Mouse (Mus musculus): Measurements from ENCODE around the gene Dbnl. TPM values are rescaled to one million over a fixed set of nuclear protein-coding genes. Genes with fewer than 3 reads are reported as not detected.
"Not testable (repeated sequence)": the region's sequence is repeated elsewhere in the genome, so short reads cannot be mapped to it uniquely, and the experiment has no call there.

Gene Dbnl
- polyA plus RNA-seq, 1 experiment from 2014 or later, result 133 TPM

GRCm38 (mm10) chr11:5797928-5798327 is 9.6 kb downstream of the Dbnl start:
- Histone ChIP-seq H3K36me3 (ENCODE audit: poor library complexity, severe bottlenecking) (peaks cover 85% of the 10 kb centered on the region), H3K4me3 (no peak overlapping the region), H3K9ac (no peak overlapping the region), H3K27me3 (no peaks in the 10 kb centered on the region), H3K4me2 (no peak overlapping the region), H3K27ac (no peak overlapping the region), H3K9me3 (replicated peaks) (no peaks in the 10 kb centered on the region), H3K4me1 (no peaks in the 10 kb centered on the region)
- ATAC-seq, result no peak
- WGBS, result 87% methylated on average over 5 of the region's 5 CpGs

GRCm38 (mm10) chr11:5799621-5800490 is 11.6 kb downstream of the Dbnl start:
- H3K4me2 ChIP-seq, result no peak overlapping the region
- H3K36me3 ChIP-seq (ENCODE audit: poor library complexity, severe bottlenecking), result peaks cover 69% of the 10 kb centered on the region
- no peaks in the 10 kb centered on the region for H3K27me3 ChIP-seq
- H3K9ac ChIP-seq, result no peak overlapping the region
- H3K9me3 ChIP-seq (replicated peaks), result no peaks in the 10 kb centered on the region
- H3K4me3 ChIP-seq, result no peak overlapping the region
- 88% methylated on average over 17 of the region's 17 CpGs for WGBS
- H3K4me1 ChIP-seq, result 0 out of 2 replicates have a peak, but pooled peaks cover 6% of the 10 kb centered on the region
- H3K27ac ChIP-seq, result no peak overlapping the region
- no peak for ATAC-seq

GRCm38 (mm10) chr11:5801511-5801910 is 13.2 kb downstream of the Dbnl start:
- Histone ChIP-seq H3K27ac (no peak overlapping the region), H3K36me3 (ENCODE audit: poor library complexity, severe bottlenecking) (peaks cover 52% of the 10 kb centered on the region), H3K4me1 (0 out of 2 replicates have a peak, but pooled peaks cover 6% of the 10 kb centered on the region), H3K9me3 (replicated peaks) (no peaks in the 10 kb centered on the region), H3K4me3 (no peak overlapping the region), H3K27me3 (no peaks in the 10 kb centered on the region), H3K4me2 (no peak overlapping the region), H3K9ac (no peak overlapping the region)
- 95% methylated on average over 16 of the region's 16 CpGs for WGBS
- ATAC-seq, result no peak

DNA sequence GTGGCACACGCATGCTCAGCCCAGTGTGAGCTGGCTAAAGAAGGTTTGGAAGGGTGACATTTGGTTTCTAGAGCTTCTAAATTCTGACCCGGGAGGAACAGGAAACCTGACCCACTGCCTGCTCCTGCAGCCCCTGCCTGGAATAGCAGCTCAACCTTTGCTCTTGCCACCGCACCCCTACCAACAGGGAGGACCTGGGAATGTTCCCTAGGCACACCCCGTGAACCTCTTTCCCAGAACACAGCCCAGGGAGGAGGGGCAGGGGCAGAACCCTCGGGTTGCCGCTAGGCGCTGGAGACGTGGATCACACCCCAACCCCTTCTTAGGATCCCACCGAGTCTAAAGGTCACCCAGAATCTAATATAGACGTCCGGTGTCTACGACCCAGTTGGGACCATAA is 13.7 kb downstream of the Dbnl start:
- Histone ChIP-seq H3K27me3 (no peaks in the 10 kb centered on the region), H3K4me3 (no peak overlapping the region), H3K9ac (no peak overlapping the region), H3K4me1 (0 out of 2 replicates have a peak, but pooled peaks cover 6% of the 10 kb centered on the region), H3K36me3 (ENCODE audit: poor library complexity, severe bottlenecking) (peaks cover 47% of the 10 kb centered on the region), H3K9me3 (replicated peaks) (no peaks in the 10 kb centered on the region), H3K27ac (no peak overlapping the region), H3K4me2 (no peak overlapping the region)
- WGBS, result 77% methylated on average over 12 of the region's 12 CpGs
- 0 out of 2 replicates have a peak, but pooled peaks have one; percentile 11 for ATAC-seq

DNA sequence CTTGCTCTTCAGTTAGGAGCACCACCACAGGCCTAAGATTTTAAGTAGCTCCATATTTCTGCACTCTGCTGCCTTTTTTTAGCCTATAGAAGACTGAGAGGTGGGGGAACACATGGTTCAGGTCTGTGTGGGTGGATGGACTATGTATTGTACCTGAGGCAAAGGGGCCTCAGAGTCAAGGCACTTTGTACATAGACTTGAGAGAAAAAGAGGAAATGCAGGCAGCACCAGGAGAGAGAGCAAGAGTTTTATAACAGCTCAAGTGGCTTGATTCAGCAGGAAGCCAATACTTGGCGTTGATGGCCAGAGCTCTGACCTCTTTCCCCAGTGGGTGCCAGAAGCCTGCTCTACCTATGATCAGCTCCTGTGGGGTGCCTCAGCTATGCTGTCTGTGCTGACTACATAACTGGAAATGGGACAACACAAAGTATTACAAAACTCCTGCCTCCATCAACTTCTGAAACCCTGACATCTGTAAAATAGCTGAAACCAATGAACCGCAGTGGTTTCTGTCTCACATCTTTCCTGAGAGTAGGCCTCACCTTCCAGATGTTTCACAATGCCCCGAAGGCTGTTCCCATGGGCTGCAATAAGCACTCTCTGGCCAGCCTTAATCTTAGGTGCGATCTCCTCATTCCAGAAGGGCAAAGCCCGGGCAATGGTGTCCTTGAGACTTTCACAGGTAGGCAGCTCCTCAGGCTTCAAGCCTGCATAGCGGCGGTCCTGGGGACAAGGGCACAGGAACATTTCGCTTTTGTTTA is 14.3 kb downstream of the Dbnl start:
- Histone ChIP-seq H3K9ac (no peak overlapping the region), H3K36me3 (ENCODE audit: poor library complexity, severe bottlenecking) (peaks cover 41% of the 10 kb centered on the region), H3K27me3 (no peaks in the 10 kb centered on the region), H3K4me1 (0 out of 2 replicates have a peak, but pooled peaks cover 6% of the 10 kb centered on the region), H3K4me2 (no peak overlapping the region), H3K4me3 (no peak overlapping the region), H3K9me3 (replicated peaks) (no peaks in the 10 kb centered on the region), H3K27ac (no peak overlapping the region)
- 75% methylated on average over 8 of the region's 8 CpGs for WGBS
- ATAC-seq, result peak; percentile 20; the same call in 1 of the 2 replicates

DNA sequence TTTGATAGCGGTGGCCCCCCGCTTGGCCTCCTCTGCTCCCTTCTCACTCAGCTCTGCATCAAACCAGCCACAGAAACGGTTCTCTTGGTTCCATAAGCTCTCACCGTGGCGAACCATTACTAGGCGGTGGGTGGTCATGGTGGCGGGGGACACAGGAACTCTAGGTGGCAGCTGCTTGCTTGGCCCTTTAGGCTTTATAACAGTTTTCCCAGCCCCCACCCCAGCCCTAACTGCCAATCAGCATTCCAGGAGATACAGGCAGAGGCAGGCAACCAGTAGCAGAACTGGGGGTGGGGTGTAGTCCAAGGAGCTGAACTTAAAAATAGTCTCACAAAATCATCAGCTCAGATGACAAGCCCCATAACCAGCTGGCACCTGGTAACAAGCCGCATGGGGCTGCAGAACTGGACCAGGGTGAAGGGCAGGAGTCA is 15.3 kb downstream of the Dbnl start, which contains the start of gene Pgam2:
Gene Pgam2 (minus strand): TSS at position 183 of the 431 bp plus-strand sequence.
- Histone ChIP-seq H3K9ac (no peak within 1 kb of the TSS), H3K4me1 (0 out of 2 replicates have a peak, but pooled peaks cover 6% of the 10 kb centered on the region), H3K27ac (no peak within 1 kb of the TSS), H3K36me3 (ENCODE audit: poor library complexity, severe bottlenecking) (peaks cover 33% of the 10 kb centered on the region), H3K4me2 (no peak within 1 kb of the TSS), H3K9me3 (replicated peaks) (no peaks in the 10 kb centered on the region), H3K27me3 (no peaks in the 10 kb centered on the region), H3K4me3 (no peak within 1 kb of the TSS)
- ATAC-seq, result peak; percentile 12; the same call in 1 of the 2 replicates
- 51% methylated on average over 8 of the region's 8 CpGs for WGBS

DNA sequence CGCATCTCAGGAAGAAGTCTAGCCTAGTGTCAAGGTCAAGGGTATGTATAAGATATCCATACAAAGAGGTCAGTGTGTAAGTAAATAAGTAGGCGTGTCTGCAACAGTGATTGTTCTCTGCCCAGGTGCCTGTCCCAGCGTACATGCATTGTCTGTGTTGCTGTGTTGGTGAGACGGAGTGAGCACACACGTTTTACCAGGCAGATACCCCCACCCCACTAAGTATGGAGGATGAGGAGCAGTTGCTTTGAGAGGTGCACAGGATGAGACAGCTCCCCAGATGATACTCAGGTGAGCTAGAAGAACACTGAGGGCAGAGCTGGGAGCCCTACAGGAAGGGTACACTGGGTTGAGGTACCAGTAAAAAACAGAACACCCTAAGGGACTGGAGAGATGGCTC is 15.9 kb downstream of the Dbnl start:
- Histone ChIP-seq H3K9me3 (replicated peaks) (no peaks in the 10 kb centered on the region), H3K36me3 (ENCODE audit: poor library complexity, severe bottlenecking) (peaks cover 27% of the 10 kb centered on the region), H3K4me1 (0 out of 2 replicates have a peak, but pooled peaks cover 6% of the 10 kb centered on the region), H3K27ac (no peak overlapping the region), H3K9ac (no peak overlapping the region), H3K4me2 (no peak overlapping the region), H3K27me3 (no peaks in the 10 kb centered on the region), H3K4me3 (no peak overlapping the region)
- 73% methylated on average over 5 of the region's 5 CpGs for WGBS
- ATAC-seq, result no peak

GRCm38 (mm10) chr11:5805711-5806110 is 17.4 kb downstream of the Dbnl start:
- H3K4me1 ChIP-seq, result 0 out of 2 replicates have a peak, but pooled peaks cover 6% of the 10 kb centered on the region
- H3K4me2 ChIP-seq, result no peak overlapping the region
- H3K9ac ChIP-seq, result no peak overlapping the region
- peaks cover 11% of the 10 kb centered on the region for H3K36me3 ChIP-seq (ENCODE audit: poor library complexity, severe bottlenecking)
- no peak overlapping the region for H3K4me3 ChIP-seq
- H3K27ac ChIP-seq, result no peak overlapping the region
- 87% methylated on average over 3 of the region's 3 CpGs for WGBS
- no peaks in the 10 kb centered on the region for H3K27me3 ChIP-seq
- H3K9me3 ChIP-seq (replicated peaks), result no peaks in the 10 kb centered on the region
- no peak for ATAC-seq

DNA sequence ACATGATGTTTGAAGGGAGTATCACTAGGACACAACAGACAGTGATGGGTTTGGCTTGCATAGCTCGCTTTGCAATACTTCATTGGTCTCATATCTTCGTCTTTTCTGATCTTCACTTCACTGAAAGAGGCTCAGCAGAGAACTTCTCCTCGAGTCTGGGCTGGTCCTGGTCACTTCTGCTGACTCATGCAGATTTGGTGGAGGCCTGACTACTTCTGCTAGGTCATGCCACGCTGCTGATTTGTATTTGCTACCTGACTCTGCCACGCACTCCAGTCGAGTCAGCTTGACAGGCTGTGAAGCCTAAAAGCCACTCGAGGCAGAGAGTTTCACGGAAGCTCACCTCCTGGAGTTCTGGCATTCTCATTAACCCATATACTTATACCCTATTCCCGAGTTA is 19.7 kb downstream of the Dbnl start:
- Histone ChIP-seq H3K36me3 (ENCODE audit: poor library complexity, severe bottlenecking) (no peaks in the 10 kb centered on the region), H3K27me3 (no peaks in the 10 kb centered on the region), H3K4me3 (no peak overlapping the region), H3K27ac (no peak overlapping the region), H3K9ac (no peak overlapping the region), H3K4me2 (no peak overlapping the region), H3K9me3 (replicated peaks) (no peaks in the 10 kb centered on the region), H3K4me1 (0 out of 2 replicates have a peak, but pooled peaks cover 6% of the 10 kb centered on the region)
- ATAC-seq, result no peak
- WGBS, result 85% methylated on average over 9 of the region's 9 CpGs

DNA sequence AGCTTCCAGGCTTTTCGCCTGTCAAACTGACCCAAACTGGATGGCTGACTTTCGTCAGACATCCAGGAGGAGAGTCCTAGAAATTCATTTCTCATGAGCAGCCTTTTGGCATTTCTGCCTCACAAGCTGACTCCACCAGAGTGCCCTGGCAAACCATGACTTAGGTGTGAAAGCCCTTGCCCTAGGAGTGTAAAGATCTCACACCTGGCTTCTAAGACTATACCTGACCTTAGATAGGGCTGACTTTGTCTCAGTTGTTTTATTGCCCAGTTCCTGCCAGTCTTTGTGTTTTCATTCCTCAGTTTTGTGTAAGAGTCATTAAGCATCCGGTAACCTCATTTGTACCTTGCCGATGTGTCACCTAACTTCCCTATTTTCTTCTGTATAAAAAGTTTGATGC is 21.2 kb downstream of the Dbnl start:
- not testable (repeated sequence) for H3K4me2 ChIP-seq

DNA sequence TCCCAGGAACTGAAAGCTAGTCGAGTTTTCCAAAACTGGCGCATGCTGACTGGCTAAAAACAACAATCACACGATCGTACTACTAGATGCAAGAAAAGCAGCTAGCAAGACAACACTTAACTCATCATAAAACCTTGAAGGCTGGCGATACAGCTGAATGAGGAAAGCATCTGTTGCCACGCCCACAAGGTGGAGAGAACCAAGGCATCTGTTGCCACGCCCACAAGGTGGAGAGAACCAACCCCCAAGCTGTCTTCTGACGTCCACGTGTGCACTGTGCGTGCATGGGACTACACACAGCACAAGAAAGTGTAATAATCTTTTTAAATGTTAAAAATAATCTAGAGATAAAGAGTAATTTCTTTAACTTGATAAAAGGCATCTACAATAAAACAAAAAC is 25.1 kb downstream of the Dbnl start:
- Histone ChIP-seq H3K4me3 (no peak overlapping the region), H3K4me2 (no peak overlapping the region)
- no peak for ATAC-seq

More for the DNA sequence above, 21.2 kb downstream of the Dbnl start:
- H3K36me3 ChIP-seq (ENCODE audit: poor library complexity, severe bottlenecking); H3K4me3 ChIP-seq; H3K4me1 ChIP-seq; H3K27me3 ChIP-seq; H3K9me3 ChIP-seq (replicated peaks); ATAC-seq; H3K9ac ChIP-seq; H3K27ac ChIP-seq: not testable (repeated sequence)
- 93% methylated on average over 4 of the region's 4 CpGs for WGBS

DNA sequence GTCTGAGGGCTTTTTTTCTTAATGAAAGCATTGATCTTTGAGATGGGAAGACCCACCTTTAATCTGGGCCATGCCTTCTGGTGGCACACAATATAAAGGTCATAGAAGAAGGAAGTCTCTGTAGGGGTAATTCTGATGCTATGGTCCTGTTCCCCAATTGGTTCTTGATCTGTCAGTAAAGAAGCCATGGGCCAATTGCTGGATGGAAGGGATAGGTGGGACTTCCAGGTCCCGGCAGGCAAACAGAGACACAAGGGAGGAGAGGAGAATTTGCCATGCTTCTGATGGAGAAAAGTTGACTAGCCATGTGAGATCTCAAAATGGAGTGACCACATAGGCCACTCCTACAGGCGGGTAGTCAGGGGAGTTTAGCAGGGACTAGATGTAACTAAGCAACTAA is 30.9 kb downstream of the Dbnl start:
- Histone ChIP-seq H3K4me2 (no peak overlapping the region), H3K4me3 (no peak overlapping the region)
- 84% methylated on average over 2 of the region's 2 CpGs for WGBS

More for the DNA sequence above, 25.1 kb downstream of the Dbnl start:
- 80% methylated on average over 10 of the region's 10 CpGs for WGBS
- Histone ChIP-seq H3K27ac (no peak overlapping the region), H3K9ac (no peak overlapping the region), H3K9me3 (replicated peaks) (peaks cover 5% of the 10 kb centered on the region; the same call in 1 of the 2 replicates), H3K4me1 (no peaks in the 10 kb centered on the region), H3K27me3 (no peaks in the 10 kb centered on the region), H3K36me3 (ENCODE audit: poor library complexity, severe bottlenecking) (no peaks in the 10 kb centered on the region)

More for the DNA sequence above, 30.9 kb downstream of the Dbnl start:
- H3K27ac ChIP-seq, result no peak overlapping the region
- no peak overlapping the region for H3K9ac ChIP-seq
- no peaks in the 10 kb centered on the region for H3K36me3 ChIP-seq (ENCODE audit: poor library complexity, severe bottlenecking)
- no peaks in the 10 kb centered on the region for H3K27me3 ChIP-seq
- H3K4me1 ChIP-seq, result no peaks in the 10 kb centered on the region
- ATAC-seq, result no peak
- H3K9me3 ChIP-seq (replicated peaks), result no peaks in the 10 kb centered on the region
